Mouse (Mus musculus): ENCODE data around the gene Slc8a3. TPM values are rescaled to one million over a fixed set of nuclear protein-coding genes. Genes with fewer than 3 reads are reported as not detected.
A peak's percentile ranks its signal among the peaks of the same experiment; 100 is the strongest.
"Not testable (repeated sequence)": the region's sequence is repeated elsewhere in the genome, so short reads cannot be mapped to it uniquely, and the experiment has no call there.

The Slc8a3 gene
- polyA plus RNA-seq (2012; rRNA removed) = 9.3 and 9.8 TPM in 2 replicates

- TF ChIP-seq CTCF (IDR thresholded peaks at IDR 0.05; ENCODE audit: extremely low read depth, insufficient read depth, low read length) (no peak), POLR2A (IDR thresholded peaks at IDR 0.05; ENCODE audit: extremely low read depth, insufficient read depth, low read length) (peak; percentile 68)
- Histone ChIP-seq H3K4me3 (ENCODE audit: insufficient read depth, low read length) (peak within 1 kb of the TSS; percentile 60), H3K27ac (ENCODE audit: insufficient read depth, low read length) (peak within 1 kb of the TSS; percentile 72), H3K4me1 (ENCODE audit: control insufficient read depth, insufficient read depth, low read length) (peaks cover 2% of the 10 kb centered on the region; the same call in 1 of the 2 replicates)
These were observed at the start of gene Slc8a3 for GRCm38 (mm10) chr12:81332875-81333421. Slc8a3 (minus strand) TSS chr12:81333180.

DNA sequence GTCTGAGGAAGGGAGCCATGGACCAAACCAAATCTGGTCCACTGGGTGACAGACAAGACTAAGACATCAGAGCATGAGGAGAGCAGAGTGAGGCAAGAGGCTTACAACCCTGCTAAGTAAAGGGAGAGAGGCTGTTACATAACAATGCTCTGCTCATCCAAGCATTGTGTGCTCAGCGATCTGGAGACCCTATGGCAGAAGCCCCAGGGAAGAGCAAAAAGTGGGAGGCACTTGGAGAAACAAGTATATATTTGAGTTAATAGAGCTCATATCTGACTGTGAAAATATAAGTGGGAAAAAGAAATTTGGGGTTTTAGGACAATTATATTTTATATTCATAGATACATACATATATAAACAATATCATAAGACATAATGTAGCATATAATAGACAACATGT lies 46.4 kb upstream of the Slc8a3 start, which contains the start of gene Gm4787:
Gene Gm4787, minus strand, starts transcription at position 101 of the 400 bp plus-strand sequence.
- H3K4me3 ChIP-seq (ENCODE audit: insufficient read depth, low read length); H3K4me1 ChIP-seq (ENCODE audit: control insufficient read depth, insufficient read depth, low read length); H3K27ac ChIP-seq (ENCODE audit: insufficient read depth, low read length): not testable (repeated sequence)

- no peak for TF ChIP-seq CTCF (IDR thresholded peaks at IDR 0.05; ENCODE audit: extremely low read depth, insufficient read depth, low read length)
- no peak for TF ChIP-seq POLR2A (IDR thresholded peaks at IDR 0.05; ENCODE audit: extremely low read depth, insufficient read depth, low read length)
- H3K4me1 ChIP-seq (ENCODE audit: control insufficient read depth, insufficient read depth, low read length) = peaks cover 2% of the 10 kb centered on the region; the same call in 1 of the 2 replicates
- peak overlapping the region; percentile 60; the same call in 1 of the 2 replicates for H3K4me3 ChIP-seq (ENCODE audit: insufficient read depth, low read length)
- H3K27ac ChIP-seq (ENCODE audit: insufficient read depth, low read length) = no peak overlapping the region
These were observed 861 bp upstream of the Slc8a3 start for GRCm38 (mm10) chr12:81333841-81334240.

DNA sequence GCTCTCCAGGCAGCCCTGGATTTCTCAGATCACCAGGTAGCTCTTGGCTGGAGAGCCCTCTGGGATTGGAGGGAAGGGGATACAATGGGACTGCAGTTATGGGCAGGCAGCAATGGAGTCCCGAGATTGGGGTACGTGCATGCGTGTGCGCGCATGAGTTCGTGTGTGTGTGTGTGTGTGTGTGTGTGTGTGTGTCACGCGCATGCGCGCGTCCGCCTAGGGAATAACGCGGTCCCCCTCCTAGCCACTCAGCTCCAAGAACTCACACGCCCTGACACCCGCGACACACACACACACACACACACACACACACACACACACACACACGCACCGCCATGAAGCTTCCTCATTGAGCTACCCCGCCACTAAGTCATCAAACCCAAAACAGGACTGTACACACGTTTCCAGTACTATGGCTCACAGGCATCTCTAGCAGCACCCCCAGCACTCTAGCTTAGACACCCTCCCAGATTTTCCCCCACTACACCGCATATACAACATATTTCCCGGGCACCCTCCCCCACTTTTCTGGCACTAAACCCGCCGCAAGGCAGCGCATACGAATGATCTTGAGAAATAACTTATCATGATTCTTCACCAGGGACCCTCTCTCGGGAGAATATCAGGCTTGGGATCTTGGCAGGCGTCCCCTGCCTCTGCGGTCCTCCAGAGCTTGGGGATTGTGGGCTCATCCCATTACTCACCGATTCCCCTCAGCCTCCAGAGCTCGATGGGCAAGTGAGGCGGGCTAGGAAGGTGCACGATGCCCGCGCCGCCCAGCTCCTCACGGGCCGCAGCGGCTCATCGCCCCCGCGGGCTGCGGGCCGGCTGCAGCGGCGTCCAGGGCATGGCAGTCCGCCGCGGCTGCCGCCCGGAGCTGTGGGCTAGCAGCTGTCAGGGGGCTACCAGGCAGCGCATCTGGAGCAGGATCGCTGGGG lies 774 bp downstream of the Slc8a3 start:
- no peak for TF ChIP-seq CTCF (IDR thresholded peaks at IDR 0.05; ENCODE audit: extremely low read depth, insufficient read depth, low read length)
- TF ChIP-seq POLR2A (IDR thresholded peaks at IDR 0.05; ENCODE audit: extremely low read depth, insufficient read depth, low read length) = peak; percentile 30; the same call in 1 of the 2 replicates
- peak overlapping the region; percentile 60 for H3K4me3 ChIP-seq (ENCODE audit: insufficient read depth, low read length)
- peaks cover 2% of the 10 kb centered on the region; the same call in 1 of the 2 replicates for H3K4me1 ChIP-seq (ENCODE audit: control insufficient read depth, insufficient read depth, low read length)
- peak overlapping the region; percentile 72 for H3K27ac ChIP-seq (ENCODE audit: insufficient read depth, low read length)

DNA sequence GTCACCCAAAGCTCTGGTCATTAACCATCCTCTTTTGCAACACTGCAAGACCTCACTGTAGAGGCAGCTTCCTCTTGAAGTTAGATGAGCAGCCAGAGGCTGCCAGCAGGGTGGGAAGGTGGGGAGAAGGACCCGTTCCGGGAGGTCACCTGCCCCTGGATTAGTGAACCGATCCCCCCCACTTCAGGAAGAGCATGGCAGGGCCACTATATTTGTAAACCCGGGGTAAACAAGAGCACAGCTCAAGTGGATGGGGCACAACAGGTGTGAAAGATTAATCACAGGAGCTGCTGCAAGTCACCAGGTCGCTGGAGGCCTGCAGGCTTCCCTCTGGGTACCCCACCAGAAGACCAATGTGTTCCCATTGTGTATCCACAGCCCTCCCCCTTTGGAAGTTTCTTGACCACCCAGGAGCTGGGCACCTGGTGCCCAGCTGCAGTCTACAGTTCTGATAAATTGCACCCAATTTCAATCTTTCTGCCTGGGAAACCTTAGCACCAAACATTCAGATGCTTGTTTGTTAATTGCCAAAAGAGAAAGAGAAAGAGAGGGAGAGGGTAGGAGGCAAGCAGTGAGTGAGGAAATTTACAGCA lies 1.8 kb downstream of the Slc8a3 start:
- Histone ChIP-seq H3K27ac (ENCODE audit: insufficient read depth, low read length) (no peak overlapping the region), H3K4me3 (ENCODE audit: insufficient read depth, low read length) (peak overlapping the region; percentile 60; the same call in 1 of the 2 replicates)

GRCm38 (mm10) chr12:81324991-81325390 lies 8.0 kb downstream of the Slc8a3 start:
- no peak overlapping the region for H3K27ac ChIP-seq (ENCODE audit: insufficient read depth, low read length)
- H3K4me3 ChIP-seq (ENCODE audit: insufficient read depth, low read length) = no peak overlapping the region
- peaks cover 2% of the 10 kb centered on the region for H3K4me1 ChIP-seq (ENCODE audit: control insufficient read depth, insufficient read depth, low read length)
- TF ChIP-seq POLR2A (IDR thresholded peaks at IDR 0.05; ENCODE audit: extremely low read depth, insufficient read depth, low read length) (no peak), CTCF (IDR thresholded peaks at IDR 0.05; ENCODE audit: extremely low read depth, insufficient read depth, low read length) (no peak)

More for the DNA sequence above, 1.8 kb downstream of the Slc8a3 start:
- H3K4me1 ChIP-seq (ENCODE audit: control insufficient read depth, insufficient read depth, low read length) = peaks cover 2% of the 10 kb centered on the region; the same call in 1 of the 2 replicates
- no peak for TF ChIP-seq CTCF (IDR thresholded peaks at IDR 0.05; ENCODE audit: extremely low read depth, insufficient read depth, low read length)
- no peak for TF ChIP-seq POLR2A (IDR thresholded peaks at IDR 0.05; ENCODE audit: extremely low read depth, insufficient read depth, low read length)

DNA sequence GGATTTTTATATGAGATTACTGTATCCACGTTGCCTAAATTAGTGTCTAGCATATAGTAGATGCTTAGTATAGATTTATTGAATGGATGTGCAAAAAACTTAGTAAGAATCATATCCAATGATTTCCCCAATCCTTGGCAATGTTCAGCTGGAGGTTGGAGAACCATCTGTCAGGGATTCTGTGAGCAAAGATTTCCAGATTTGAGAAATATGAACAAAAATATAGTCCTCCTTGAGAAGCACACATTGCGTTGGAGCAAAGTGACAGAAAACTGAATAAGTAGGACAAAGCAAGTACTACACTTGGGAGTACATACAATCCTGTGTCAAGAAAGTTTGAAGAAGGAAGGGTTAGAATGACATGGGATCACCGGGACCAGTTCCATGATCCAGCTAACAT lies 8.9 kb downstream of the Slc8a3 start:
- no peak overlapping the region for H3K4me3 ChIP-seq (ENCODE audit: insufficient read depth, low read length)
- H3K27ac ChIP-seq (ENCODE audit: insufficient read depth, low read length) = no peak overlapping the region
- peaks cover 2% of the 10 kb centered on the region for H3K4me1 ChIP-seq (ENCODE audit: control insufficient read depth, insufficient read depth, low read length)
- no peak for TF ChIP-seq POLR2A (IDR thresholded peaks at IDR 0.05; ENCODE audit: extremely low read depth, insufficient read depth, low read length)
- TF ChIP-seq CTCF (IDR thresholded peaks at IDR 0.05; ENCODE audit: extremely low read depth, insufficient read depth, low read length) = no peak

- Histone ChIP-seq H3K4me3 (ENCODE audit: insufficient read depth, low read length) (no peak overlapping the region), H3K4me1 (ENCODE audit: control insufficient read depth, insufficient read depth, low read length) (peaks cover 2% of the 10 kb centered on the region), H3K27ac (ENCODE audit: insufficient read depth, low read length) (no peak overlapping the region)
- TF ChIP-seq CTCF (IDR thresholded peaks at IDR 0.05; ENCODE audit: extremely low read depth, insufficient read depth, low read length) = no peak
- no peak for TF ChIP-seq POLR2A (IDR thresholded peaks at IDR 0.05; ENCODE audit: extremely low read depth, insufficient read depth, low read length)
These were observed 12.0 kb downstream of the Slc8a3 start for GRCm38 (mm10) chr12:81321021-81321420.

DNA sequence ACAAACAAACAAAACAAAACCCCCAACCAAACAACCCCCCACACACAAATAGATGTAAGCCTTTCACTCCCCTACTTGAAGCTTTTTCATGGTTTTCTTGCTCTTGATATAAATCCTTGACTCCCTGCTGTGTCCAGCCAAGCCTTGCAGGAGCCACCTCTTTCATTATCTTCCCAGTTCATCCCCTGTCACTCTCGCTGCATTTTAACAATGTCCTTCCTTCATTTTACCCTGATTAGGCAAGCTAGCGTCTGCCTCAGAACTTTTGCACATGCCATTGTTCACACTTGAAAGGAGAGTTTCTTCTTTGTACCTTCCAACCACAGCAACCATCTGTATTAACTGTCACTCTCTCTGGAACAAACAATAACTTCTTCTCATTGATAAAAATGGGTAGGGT lies 15.2 kb downstream of the Slc8a3 start:
- TF ChIP-seq POLR2A (IDR thresholded peaks at IDR 0.05; ENCODE audit: extremely low read depth, insufficient read depth, low read length) (no peak), CTCF (IDR thresholded peaks at IDR 0.05; ENCODE audit: extremely low read depth, insufficient read depth, low read length) (no peak)
- no peak overlapping the region for H3K4me3 ChIP-seq (ENCODE audit: insufficient read depth, low read length)
- H3K4me1 ChIP-seq (ENCODE audit: control insufficient read depth, insufficient read depth, low read length) = no peaks in the 10 kb centered on the region
- H3K27ac ChIP-seq (ENCODE audit: insufficient read depth, low read length) = no peak overlapping the region

Data from cortical plate, adult 2 months (tissue).